Mouse (Mus musculus) E14TG2a.4 (cell line): ENCODE results near the gene Med13.

Source experiments
- H3K27me3 ChIP-seq: 2 replicates; pipeline ENCODE4 v1.6.1; 2014; ENCODE audit warnings: low read length, control low read depth; ENCODE audit not compliant: insufficient read depth
- H3K36me3 ChIP-seq: 2 replicates; pipeline ENCODE4 v1.6.1; 2014; ENCODE audit warnings: low read length, control low read depth; ENCODE audit not compliant: insufficient read depth
- H3K4me1 ChIP-seq: replicated peaks from 2 replicates; pipeline ENCODE4 v1.6.1; 2014; ENCODE audit warnings: low read depth, low read length, control low read depth
- H3K4me3 ChIP-seq: replicated peaks from 2 replicates; pipeline ENCODE4 v1.5.1; 2014; ENCODE audit warnings: mild to moderate bottlenecking, low read length
- H3K9me3 ChIP-seq: 2 replicates; pipeline ENCODE4 v1.6.1; 2014; ENCODE audit warnings: low read length, control low read depth
- CTCF ChIP-seq: conservative IDR thresholded peaks from 2 replicates; pipeline ENCODE4 v1.5.1; 2014; ENCODE audit warnings: low read length
- NANOG ChIP-seq: IDR thresholded peaks from 2 replicates; pipeline ENCODE4 v1.6.1; 2014; ENCODE audit warnings: borderline replicate concordance, low read length, mixed read lengths
- POU5F1 ChIP-seq: IDR thresholded peaks from 2 replicates; pipeline ENCODE4 v1.6.1; 2014; ENCODE audit warnings: low read length, borderline replicate concordance

The Med13 gene

GRCm38 (mm10) chr11:86225761-86226160 is 131.6 kb downstream of the Med13 start:
- Histone ChIP-seq H3K9me3 (no peaks in the 10 kb centered on the region), H3K4me1 (peaks cover 5% of the 10 kb centered on the region), H3K27me3 (no peaks in the 10 kb centered on the region), H3K4me3 (no peak overlapping the region), H3K36me3 (peaks cover 76% of the 10 kb centered on the region)
- TF ChIP-seq CTCF (no peak), NANOG (no peak), POU5F1 (no peak)
